Mouse (Mus musculus): ENCODE data around the gene Fastkd3. TPM values are rescaled to one million over a fixed set of nuclear protein-coding genes. Genes with fewer than 3 reads are reported as not detected.

Gene Fastkd3
- total and polyA plus RNA-seq, 3 experiments: 17.8 to 46.6 (median 37.6) TPM

GRCm38 (mm10) chr13:68583961-68584360 lies 1.9 kb downstream of the Fastkd3 start:
- peaks cover 3 to 58% of the 10 kb centered on the region in 2 experiments; a peak in 3 of 4 replicates for H3K4me1 ChIP-seq (ENCODE audit: control insufficient read depth in 1 of 2, insufficient read depth in 2 of 2)
- DNase-seq (ENCODE audit: extremely low read depth): no peak
- no peaks in the 10 kb centered on the region for H3K9me3 ChIP-seq (replicated peaks; ENCODE audit: low read length)
- no peaks in the 10 kb centered on the region for H3K27me3 ChIP-seq (replicated peaks)
- in situ Hi-C loops (cut with MboI; ENCODE audit: low pct_ligation_motif_present, low pct_unique_long_range_greater_than_20kb, low sequenced_read_pairs) (loop anchor here (10.0 to 25.0 kb wide), 2 partner anchors 871 to 1228 kb away; partner anchors contain the start of gene Med10), dilution Hi-C loops (cut with MboI; ENCODE audit: extremely low pct_ligation_motif_present, extremely low pct_unique_long_range_greater_than_20kb, low sequenced_read_pairs) (no loop called here)
- no peak overlapping the region for H3K9ac ChIP-seq (ENCODE audit: insufficient read depth, low read depth)
- H3K4me2 ChIP-seq (ENCODE audit: insufficient read depth, low read depth, poor library complexity, severe bottlenecking): no peak overlapping the region
- no peak for TF ChIP-seq ZNF384 (IDR thresholded peaks at IDR 0.05; ENCODE audit: low read depth, low read length)
- TF ChIP-seq ELF1 (IDR thresholded peaks at IDR 0.05; ENCODE audit: low read depth, low read length): no peak
- no peak for TF ChIP-seq POLR2AphosphoS2 (IDR thresholded peaks at IDR 0.05; ENCODE audit: low read depth, low read length)
- TF ChIP-seq JUND (conservative IDR thresholded peaks at IDR 0.05; ENCODE audit: low read depth, low read length): no peak
- TF ChIP-seq MEF2A (IDR thresholded peaks at IDR 0.05; ENCODE audit: borderline replicate concordance, low read depth, low read length): no peak
- TF ChIP-seq MXI1 (IDR thresholded peaks at IDR 0.05; ENCODE audit: low read depth, low read length): no peak
- TF ChIP-seq SMC3 (IDR thresholded peaks at IDR 0.05; ENCODE audit: low read depth, low read length): no peak
- TF ChIP-seq TCF12 (IDR thresholded peaks at IDR 0.05; ENCODE audit: low read depth, low read length): no peak
- H3K4me3 ChIP-seq (replicated peaks in 1 of 3; ENCODE audit: low read depth in 2 of 3, low read length in 2 of 3, poor library complexity in 1 of 3): no peak overlapping the region
- peaks cover 53 to 70% of the 10 kb centered on the region in 2 experiments for H3K36me3 ChIP-seq (replicated peaks in 1 of 2; ENCODE audit: control insufficient read depth in 1 of 2, insufficient read depth in 1 of 2, low read length in 1 of 2)
- no peak overlapping the region for H3K27ac ChIP-seq (ENCODE audit: insufficient read depth, low read depth)
- peaks cover 38% of the 10 kb centered on the region for H3K79me2 ChIP-seq (replicated peaks; ENCODE audit: control insufficient read depth, extremely low read depth, insufficient read depth, poor library complexity, severe bottlenecking)

GRCm38 (mm10) chr13:68585441-68585840 lies 3.4 kb downstream of the Fastkd3 start:
- in situ Hi-C loops (cut with MboI; ENCODE audit: low pct_ligation_motif_present, low pct_unique_long_range_greater_than_20kb, low sequenced_read_pairs) (loop anchor here (10.0 to 25.0 kb wide), 2 partner anchors 869 to 1227 kb away; partner anchors contain the start of gene Med10), dilution Hi-C loops (cut with MboI; ENCODE audit: extremely low pct_ligation_motif_present, extremely low pct_unique_long_range_greater_than_20kb, low sequenced_read_pairs) (no loop called here)
- no peak for TF ChIP-seq GABPA (IDR thresholded peaks at IDR 0.05; ENCODE audit: insufficient replicate concordance, low read depth, low read length)
- TF ChIP-seq MEF2A (IDR thresholded peaks at IDR 0.05; ENCODE audit: borderline replicate concordance, low read depth, low read length): no peak
- no peak for TF ChIP-seq POLR2AphosphoS2 (IDR thresholded peaks at IDR 0.05; ENCODE audit: low read depth, low read length)
- no peak for TF ChIP-seq NELFE (IDR thresholded peaks at IDR 0.05; ENCODE audit: low read depth, low read length)
- no peak for TF ChIP-seq CHD2 (IDR thresholded peaks at IDR 0.05; ENCODE audit: low read length)
- TF ChIP-seq RCOR1 (conservative IDR thresholded peaks at IDR 0.05; ENCODE audit: low read depth, low read length): no peak
- no peak for TF ChIP-seq RAD21 (IDR thresholded peaks at IDR 0.05; ENCODE audit: low read depth, low read length)
- no peak for TF ChIP-seq ETS1 (conservative IDR thresholded peaks at IDR 0.05; ENCODE audit: low read depth, low read length)
- no peak for TF ChIP-seq POLR2A (IDR thresholded peaks at IDR 0.05; ENCODE audit: low read depth, low read length)
- no peak for TF ChIP-seq HCFC1 (IDR thresholded peaks at IDR 0.05; ENCODE audit: low read depth, low read length)
- TF ChIP-seq JUND (conservative IDR thresholded peaks at IDR 0.05; ENCODE audit: low read depth, low read length): no peak
- no peak for TF ChIP-seq MYC (IDR thresholded peaks at IDR 0.05; ENCODE audit: low read depth, low read length)
- TF ChIP-seq MAFK (IDR thresholded peaks at IDR 0.05; ENCODE audit: insufficient replicate concordance, low read length): no peak
- TF ChIP-seq USF2 (conservative IDR thresholded peaks at IDR 0.05; ENCODE audit: low read depth, low read length): no peak
- TF ChIP-seq TCF12 (IDR thresholded peaks at IDR 0.05; ENCODE audit: low read depth, low read length): no peak
- no peak for TF ChIP-seq ZNF384 (IDR thresholded peaks at IDR 0.05; ENCODE audit: low read depth, low read length)
- TF ChIP-seq ELF1 (IDR thresholded peaks at IDR 0.05; ENCODE audit: low read depth, low read length): no peak
- no peak for TF ChIP-seq ZMIZ1 (IDR thresholded peaks at IDR 0.05; ENCODE audit: low read depth, low read length)
- H3K27ac ChIP-seq (ENCODE audit: insufficient read depth, low read depth): no peak overlapping the region
- H3K4me1 ChIP-seq (ENCODE audit: control insufficient read depth in 1 of 2, insufficient read depth in 2 of 2): peaks cover 3 to 62% of the 10 kb centered on the region in 2 experiments; a peak in 3 of 4 replicates
- H3K9ac ChIP-seq (ENCODE audit: insufficient read depth, low read depth): no peak overlapping the region
- H3K4me3 ChIP-seq (replicated peaks in 1 of 3; ENCODE audit: low read depth in 2 of 3, low read length in 2 of 3, poor library complexity in 1 of 3): no peak overlapping the region
- H3K4me2 ChIP-seq (ENCODE audit: insufficient read depth, low read depth, poor library complexity, severe bottlenecking): no peak overlapping the region
- peaks cover 30% of the 10 kb centered on the region for H3K79me2 ChIP-seq (replicated peaks; ENCODE audit: control insufficient read depth, extremely low read depth, insufficient read depth, poor library complexity, severe bottlenecking)
- H3K9me3 ChIP-seq (replicated peaks; ENCODE audit: low read length): no peaks in the 10 kb centered on the region
- no peak for DNase-seq (ENCODE audit: extremely low read depth)
- H3K36me3 ChIP-seq (replicated peaks in 1 of 2; ENCODE audit: control insufficient read depth in 1 of 2, insufficient read depth in 1 of 2, low read length in 1 of 2): peaks cover 58 to 70% of the 10 kb centered on the region in 2 experiments
- H3K27me3 ChIP-seq (replicated peaks): no peaks in the 10 kb centered on the region
